Mouse (Mus musculus) left cerebral cortex, adult 11 months (tissue): Measurements from ENCODE around the gene Kdm4a.

Source experiments
- DNase-seq: peaks from one replicate; pipeline ENCODE4 v3.0.0; 2022; ENCODE audit warnings: low spot score

Kdm4a gene

GRCm38 (mm10) chr4:118154889-118155288 lies 25.0 kb downstream of the Kdm4a start:
- no peak for DNase-seq

- DNase-seq = no peak
Measured at GRCm38 (mm10) chr4:118152020-118152785, 27.6 kb downstream of the Kdm4a start.

GRCm38 (mm10) chr4:118150804-118151203 lies 29.0 kb downstream of the Kdm4a start:
- DNase-seq = no peak

- DNase-seq = no peak
Measured at GRCm38 (mm10) chr4:118149956-118150680, 29.7 kb downstream of the Kdm4a start.

GRCm38 (mm10) chr4:118149055-118149576 lies 30.7 kb downstream of the Kdm4a start:
- no peak for DNase-seq

- DNase-seq = no peak
Measured at GRCm38 (mm10) chr4:118148317-118148687, 31.5 kb downstream of the Kdm4a start.

- peak; percentile 77 for DNase-seq
Measured at GRCm38 (mm10) chr4:118147547-118148316, 32.1 kb downstream of the Kdm4a start.

GRCm38 (mm10) chr4:118147090-118147489 lies 32.8 kb downstream of the Kdm4a start:
- DNase-seq = no peak

- no peak for DNase-seq
Measured at GRCm38 (mm10) chr4:118144324-118144723, 35.5 kb downstream of the Kdm4a start.

GRCm38 (mm10) chr4:118143679-118144078 lies 36.2 kb downstream of the Kdm4a start:
- no peak for DNase-seq

GRCm38 (mm10) chr4:118141511-118141910 lies 38.3 kb downstream of the Kdm4a start:
- DNase-seq = no peak

GRCm38 (mm10) chr4:118138891-118139290 lies 41.0 kb downstream of the Kdm4a start:
- DNase-seq = peak; percentile 67

- peak; percentile 44 for DNase-seq
Measured at GRCm38 (mm10) chr4:118137857-118138256, 42.0 kb downstream of the Kdm4a start.

GRCm38 (mm10) chr4:118137311-118137710 lies 42.5 kb downstream of the Kdm4a start:
- no peak for DNase-seq

GRCm38 (mm10) chr4:118135414-118135813 lies 44.4 kb downstream of the Kdm4a start:
- no peak for DNase-seq

GRCm38 (mm10) chr4:118134485-118135365 lies 45.1 kb downstream of the Kdm4a start, which contains the start of gene St3gal3:
Gene St3gal3, minus strand, starts transcription at chr4:118134914.
- peak; percentile 97 for DNase-seq

GRCm38 (mm10) chr4:118131329-118131728 lies 48.5 kb downstream of the Kdm4a start:
- no peak for DNase-seq

GRCm38 (mm10) chr4:118123030-118123704 lies 56.7 kb downstream of the Kdm4a start:
- no peak for DNase-seq

GRCm38 (mm10) chr4:118122078-118122477 lies 57.8 kb downstream of the Kdm4a start:
- DNase-seq = no peak

- DNase-seq = no peak
Measured at GRCm38 (mm10) chr4:118117565-118117964, 62.3 kb downstream of the Kdm4a start.

GRCm38 (mm10) chr4:118116098-118116497 lies 63.7 kb downstream of the Kdm4a start:
- DNase-seq = no peak
